Mouse (Mus musculus): ENCODE measurements at regions not wholly inside any gene's neighbourhood (a gene's known extent, or its start where the extent isn't known, plus 50 kb on each side); places are given as distances from the start of the nearest gene placed in this dataset.

- WGBS: 70% methylated on average over 8 of the region's 8 CpGs
- DNase-seq: no peak
- no peaks in the 10 kb centered on the region for H3K36me3 ChIP-seq (ENCODE audit: control insufficient read depth, insufficient read depth, low read length)
- H3K4me1 ChIP-seq (ENCODE audit: control insufficient read depth, insufficient read depth, low read length): no peaks in the 10 kb centered on the region
- no peak overlapping the region for H3K27ac ChIP-seq (ENCODE audit: insufficient read depth, low read depth, low read length)
- no peak for TF ChIP-seq POLR2A (IDR thresholded peaks at IDR 0.05; ENCODE audit: low read depth, low read length)
- no peak for TF ChIP-seq CTCF (conservative IDR thresholded peaks at IDR 0.05; ENCODE audit: insufficient read depth, insufficient read length, low read depth, low read length)
- no peaks in the 10 kb centered on the region for H3K27me3 ChIP-seq (replicated peaks; ENCODE audit: control insufficient read depth, insufficient read depth, low read length)
- H3K4me3 ChIP-seq (ENCODE audit: insufficient read depth, low read depth, low read length): no peak overlapping the region
Measured at GRCm38 (mm10) chr1:91697053-91697452, 104.2 kb upstream of the Twist2 start.

DNA sequence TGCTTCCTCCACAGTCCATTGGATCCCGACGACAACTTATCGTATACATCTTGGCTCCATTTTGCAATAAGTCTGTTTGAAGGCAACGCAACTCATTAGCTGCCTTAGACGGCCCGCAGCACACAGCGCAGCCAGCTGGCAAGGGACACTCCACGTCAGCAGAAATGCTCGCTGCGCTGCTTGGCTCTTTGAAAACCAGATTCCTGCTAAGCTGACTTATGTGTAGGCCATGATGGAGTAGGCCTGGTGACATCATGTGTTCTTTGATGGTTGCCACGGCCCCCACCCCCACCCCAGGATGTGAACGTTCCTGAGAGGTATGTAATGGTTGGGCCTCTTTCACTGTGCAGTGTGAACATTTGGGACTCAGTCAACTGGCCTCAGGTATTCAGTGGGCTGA is 99.8 kb upstream of the Twist2 start:
- Histone ChIP-seq H3K27ac (ENCODE audit: insufficient read depth, low read depth, low read length) (no peak overlapping the region), H3K4me3 (ENCODE audit: insufficient read depth, low read depth, low read length) (no peak overlapping the region), H3K4me1 (ENCODE audit: control insufficient read depth, insufficient read depth, low read length) (no peaks in the 10 kb centered on the region), H3K36me3 (ENCODE audit: control insufficient read depth, insufficient read depth, low read length) (no peaks in the 10 kb centered on the region), H3K27me3 (replicated peaks; ENCODE audit: control insufficient read depth, insufficient read depth, low read length) (no peaks in the 10 kb centered on the region)
- 76% methylated on average over 12 of the region's 12 CpGs for WGBS
- TF ChIP-seq CTCF (conservative IDR thresholded peaks at IDR 0.05; ENCODE audit: insufficient read depth, insufficient read length, low read depth, low read length): no peak
- TF ChIP-seq POLR2A (IDR thresholded peaks at IDR 0.05; ENCODE audit: low read depth, low read length): no peak
- DNase-seq: no peak

- H3K36me3 ChIP-seq (ENCODE audit: control insufficient read depth, insufficient read depth, low read length): no peaks in the 10 kb centered on the region
- no peak overlapping the region for H3K27ac ChIP-seq (ENCODE audit: insufficient read depth, low read depth, low read length)
- no peak for TF ChIP-seq POLR2A (IDR thresholded peaks at IDR 0.05; ENCODE audit: low read depth, low read length)
- TF ChIP-seq CTCF (conservative IDR thresholded peaks at IDR 0.05; ENCODE audit: insufficient read depth, insufficient read length, low read depth, low read length): no peak
- 81% methylated on average over 6 of the region's 6 CpGs for WGBS
- no peaks in the 10 kb centered on the region for H3K27me3 ChIP-seq (replicated peaks; ENCODE audit: control insufficient read depth, insufficient read depth, low read length)
- no peak for DNase-seq
- H3K4me3 ChIP-seq (ENCODE audit: insufficient read depth, low read depth, low read length): no peak overlapping the region
- H3K4me1 ChIP-seq (ENCODE audit: control insufficient read depth, insufficient read depth, low read length): no peaks in the 10 kb centered on the region
Measured at GRCm38 (mm10) chr1:91702021-91702420, 99.2 kb upstream of the Twist2 start.

DNA sequence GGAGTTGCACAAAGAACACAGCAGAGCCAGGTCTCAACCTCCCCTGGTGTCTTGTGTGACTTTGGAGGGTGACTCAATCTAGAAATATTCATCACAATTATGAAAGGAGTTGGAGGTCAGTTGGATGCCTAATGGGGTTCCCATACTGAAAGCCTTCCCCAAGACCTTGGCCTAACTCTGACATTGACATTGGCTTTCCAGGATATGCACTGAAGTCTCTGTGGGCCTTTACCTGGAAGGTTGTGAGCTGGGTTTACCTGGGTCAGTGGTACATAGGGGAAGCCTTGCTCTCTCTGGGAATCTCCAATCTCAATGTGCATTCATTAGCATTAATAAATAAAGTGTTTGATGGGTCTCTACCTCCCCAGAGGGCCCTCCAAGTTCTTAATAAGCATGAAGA is 98.5 kb upstream of the Twist2 start:
- H3K4me3 ChIP-seq (ENCODE audit: insufficient read depth, low read depth, low read length): no peak overlapping the region
- H3K4me1 ChIP-seq (ENCODE audit: control insufficient read depth, insufficient read depth, low read length): no peaks in the 10 kb centered on the region
- TF ChIP-seq POLR2A (IDR thresholded peaks at IDR 0.05; ENCODE audit: low read depth, low read length) (no peak), CTCF (conservative IDR thresholded peaks at IDR 0.05; ENCODE audit: insufficient read depth, insufficient read length, low read depth, low read length) (no peak)
- no peaks in the 10 kb centered on the region for H3K27me3 ChIP-seq (replicated peaks; ENCODE audit: control insufficient read depth, insufficient read depth, low read length)
- no peaks in the 10 kb centered on the region for H3K36me3 ChIP-seq (ENCODE audit: control insufficient read depth, insufficient read depth, low read length)
- H3K27ac ChIP-seq (ENCODE audit: insufficient read depth, low read depth, low read length): no peak overlapping the region
- DNase-seq: no peak

- H3K36me3 ChIP-seq (ENCODE audit: control insufficient read depth, insufficient read depth, low read length): no peaks in the 10 kb centered on the region
- TF ChIP-seq CTCF (conservative IDR thresholded peaks at IDR 0.05; ENCODE audit: insufficient read depth, insufficient read length, low read depth, low read length): no peak
- no peaks in the 10 kb centered on the region for H3K27me3 ChIP-seq (replicated peaks; ENCODE audit: control insufficient read depth, insufficient read depth, low read length)
- WGBS: 79% methylated on average over 9 of the region's 9 CpGs
- no peak for DNase-seq
- H3K4me1 ChIP-seq (ENCODE audit: control insufficient read depth, insufficient read depth, low read length): no peaks in the 10 kb centered on the region
- H3K4me3 ChIP-seq (ENCODE audit: insufficient read depth, low read depth, low read length): no peak overlapping the region
- H3K27ac ChIP-seq (ENCODE audit: insufficient read depth, low read depth, low read length): no peak overlapping the region
Measured at GRCm38 (mm10) chr1:91705451-91705850, 95.8 kb upstream of the Twist2 start.

DNA sequence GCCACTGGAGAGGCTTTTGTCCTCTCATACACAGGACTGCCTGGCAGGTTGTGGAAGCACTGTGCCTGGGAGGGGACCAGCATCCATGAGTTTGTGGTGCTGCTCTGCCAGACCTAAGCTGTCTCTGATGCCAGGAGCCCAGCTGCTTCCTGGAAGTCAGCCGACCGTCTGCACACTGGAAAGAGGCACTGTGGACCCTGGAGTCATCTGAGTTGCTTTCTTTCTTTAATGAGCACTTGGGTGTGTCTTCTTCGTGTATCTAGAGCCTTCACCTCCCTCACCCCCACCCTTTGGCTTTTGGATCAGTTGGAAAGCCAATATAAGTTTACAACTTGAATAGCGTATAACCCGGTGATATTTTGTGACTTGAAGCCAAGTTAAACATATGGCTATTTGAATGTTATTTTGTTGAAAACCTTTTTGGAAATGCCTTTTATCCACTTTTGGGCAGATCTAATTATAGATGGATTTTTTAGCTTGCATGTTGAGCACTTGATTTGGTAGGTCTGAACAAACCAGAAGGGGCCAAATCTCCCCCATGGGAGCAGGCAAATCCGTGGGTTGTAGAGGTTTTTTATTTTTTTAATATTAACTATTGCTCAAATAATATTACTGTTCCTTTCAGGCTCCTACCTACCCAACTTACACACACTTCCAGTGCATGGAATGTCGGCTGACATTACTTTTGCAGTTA is 92.6 kb upstream of the Twist2 start:
- 58% methylated on average over 7 of the region's 7 CpGs for WGBS
- no peaks in the 10 kb centered on the region for H3K4me1 ChIP-seq (ENCODE audit: control insufficient read depth, insufficient read depth, low read length)

GRCm38 (mm10) chr1:91709244-91709600 is 92.0 kb upstream of the Twist2 start:
- 89% methylated on average over 1 of the region's 1 CpGs for WGBS
- no peak overlapping the region for H3K27ac ChIP-seq (ENCODE audit: insufficient read depth, low read depth, low read length)
- H3K4me3 ChIP-seq (ENCODE audit: insufficient read depth, low read depth, low read length): no peak overlapping the region
- no peaks in the 10 kb centered on the region for H3K4me1 ChIP-seq (ENCODE audit: control insufficient read depth, insufficient read depth, low read length)
- no peaks in the 10 kb centered on the region for H3K36me3 ChIP-seq (ENCODE audit: control insufficient read depth, insufficient read depth, low read length)
- no peaks in the 10 kb centered on the region for H3K27me3 ChIP-seq (replicated peaks; ENCODE audit: control insufficient read depth, insufficient read depth, low read length)
- no peak for DNase-seq
- TF ChIP-seq CTCF (conservative IDR thresholded peaks at IDR 0.05; ENCODE audit: insufficient read depth, insufficient read length, low read depth, low read length) (no peak), POLR2A (IDR thresholded peaks at IDR 0.05; ENCODE audit: low read depth, low read length) (no peak)

More for the DNA sequence above, 92.6 kb upstream of the Twist2 start:
- TF ChIP-seq CTCF (conservative IDR thresholded peaks at IDR 0.05; ENCODE audit: insufficient read depth, insufficient read length, low read depth, low read length): no peak
- no peak for TF ChIP-seq POLR2A (IDR thresholded peaks at IDR 0.05; ENCODE audit: low read depth, low read length)
- Histone ChIP-seq H3K27ac (ENCODE audit: insufficient read depth, low read depth, low read length) (no peak overlapping the region), H3K27me3 (replicated peaks; ENCODE audit: control insufficient read depth, insufficient read depth, low read length) (no peaks in the 10 kb centered on the region), H3K36me3 (ENCODE audit: control insufficient read depth, insufficient read depth, low read length) (no peaks in the 10 kb centered on the region), H3K4me3 (ENCODE audit: insufficient read depth, low read depth, low read length) (no peak overlapping the region)
- DNase-seq: no peak
